Mouse (Mus musculus) lung, embryonic 16.5 days (tissue): Measurements from ENCODE around the gene Esrra. TPM values are rescaled to one million over a fixed set of nuclear protein-coding genes. Genes with fewer than 3 reads are reported as not detected.
A peak's percentile ranks its signal among the peaks of the same experiment; 100 is the strongest.

Experiments used
- ATAC-seq: fragments of 200-750 bp; cut with Nextera tagmentation; 2 replicates; pipeline ENCODE4 v1.8.0; 2017; ENCODE audit warnings: low read depth, mild to moderate bottlenecking, moderate library complexity
- H3K27ac ChIP-seq: fragments of 300-500 bp; sonication (generic); 2 replicates; pipeline ENCODE4 v1.5.1; 2014; ENCODE audit warnings: mild to moderate bottlenecking, control low read depth, low read length
- H3K27me3 ChIP-seq: fragments of 300-500 bp; sonication (generic); 2 replicates; pipeline ENCODE4 v1.6.1; 2014; ENCODE audit warnings: low read depth, low read length, mixed read lengths; ENCODE audit not compliant: control insufficient read depth, insufficient read depth
- H3K36me3 ChIP-seq: fragments of 300-500 bp; sonication (generic); 2 replicates; pipeline ENCODE4 v1.6.1; 2014; ENCODE audit warnings: low read length; ENCODE audit not compliant: control insufficient read depth, insufficient read depth
- H3K4me1 ChIP-seq: fragments of 300-500 bp; sonication (generic); replicated peaks from 2 replicates; pipeline ENCODE4 v1.6.1; 2014; ENCODE audit warnings: low read length, mixed read lengths; ENCODE audit not compliant: control insufficient read depth, insufficient read depth
- H3K4me2 ChIP-seq: fragments of 300-500 bp; sonication (generic); 2 replicates; pipeline ENCODE4 v1.6.1; 2014; ENCODE audit warnings: low read depth, low read length, control low read depth
- H3K4me3 ChIP-seq: fragments of 300-500 bp; sonication (generic); 2 replicates; pipeline ENCODE4 v1.5.1; 2014; ENCODE audit warnings: mild to moderate bottlenecking, low read length, control low read depth
- H3K9ac ChIP-seq: fragments of 300-500 bp; sonication (generic); 2 replicates; pipeline ENCODE4 v1.6.1; 2014; ENCODE audit warnings: low read length, control low read depth
- H3K9me3 ChIP-seq: fragments of 300-500 bp; sonication (generic); 2 replicates; pipeline ENCODE4 v1.6.1; 2016; ENCODE audit warnings: low read length; ENCODE audit not compliant: control insufficient read depth
- WGBS: fragments of 180-500 bp; shearing (Covaris S2); extraction: QIAGEN DNeasy Blood & Tissue Kit; methylation state at CpG from one replicate; pipeline ENCODE4 v1.1.7; 2014; 5-methylcytosine and 5-hydroxymethylcytosine counted together
- polyA plus RNA-seq: library from polyadenylated mRNA; unstranded; fragments of >200 nt; fragmentation: Nextera tagmentation; extraction: Ambion mirVana; gene quantifications from 2 replicates; pipeline ENCODE4 v1.2.1, GENCODE M21; 2015

The Esrra gene
- 8.5 and 9.9 TPM in 2 replicates for polyA plus RNA-seq

DNA sequence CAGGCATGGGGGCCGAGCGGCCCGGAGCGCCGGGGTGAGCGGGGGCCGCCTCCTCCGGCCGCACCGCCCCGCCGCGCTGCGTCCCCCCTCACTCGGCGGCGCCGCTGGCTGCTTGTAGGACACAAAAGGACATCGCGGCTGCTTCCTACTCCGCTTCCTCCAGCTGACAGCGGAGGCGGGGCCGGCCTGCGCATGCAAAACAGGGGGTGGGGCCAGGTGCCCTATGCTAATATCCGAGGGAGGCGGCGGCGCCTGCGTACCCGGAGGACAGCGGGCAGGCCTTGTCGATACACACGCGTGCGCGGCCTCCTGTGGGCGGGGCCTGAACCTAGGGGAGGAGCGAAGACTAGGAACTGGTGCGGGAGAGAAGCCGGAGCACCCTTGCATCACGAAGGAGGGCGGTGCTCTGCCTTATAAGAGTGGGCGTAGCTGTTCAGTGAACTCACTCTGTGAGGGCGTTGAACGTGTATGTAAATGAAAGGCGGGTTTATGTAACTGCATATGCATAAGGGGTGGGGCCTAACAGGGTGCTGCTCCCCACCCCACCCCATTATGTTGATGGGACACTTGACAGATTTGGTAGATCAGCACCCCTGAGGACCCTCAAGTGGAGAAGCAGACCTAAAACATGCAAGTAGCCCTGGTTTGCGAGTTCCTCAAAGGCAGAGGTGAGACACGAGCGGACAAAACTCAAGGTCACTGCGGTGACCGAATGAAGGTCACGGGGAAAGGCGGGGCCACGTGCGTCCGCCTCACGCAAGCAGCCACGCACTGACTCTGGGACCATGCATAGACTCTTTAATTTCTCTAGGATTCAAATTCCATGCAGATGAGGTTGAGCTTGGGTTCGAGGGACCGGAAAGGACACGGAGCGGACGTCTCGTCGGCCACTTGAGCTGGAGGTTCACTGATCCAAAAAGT is at the start of gene Esrra:
TSS of gene Esrra (minus strand) at position 167 of the 921 bp plus-strand sequence.
- H3K36me3 ChIP-seq: no peaks in the 10 kb centered on the region
- H3K9me3 ChIP-seq: no peaks in the 10 kb centered on the region
- peak within 1 kb of the TSS; percentile 97 for H3K4me2 ChIP-seq
- peak within 1 kb of the TSS; percentile 85 for H3K4me3 ChIP-seq
- H3K27me3 ChIP-seq: peaks cover 42% of the 10 kb centered on the region
- H3K27ac ChIP-seq: peak within 1 kb of the TSS; percentile 80
- H3K4me1 ChIP-seq: peaks cover 30% of the 10 kb centered on the region
- ATAC-seq: peak; percentile 95
- under 1% methylated on average over 58 of the region's 66 CpGs for WGBS
- peak within 1 kb of the TSS; percentile 84 for H3K9ac ChIP-seq

DNA sequence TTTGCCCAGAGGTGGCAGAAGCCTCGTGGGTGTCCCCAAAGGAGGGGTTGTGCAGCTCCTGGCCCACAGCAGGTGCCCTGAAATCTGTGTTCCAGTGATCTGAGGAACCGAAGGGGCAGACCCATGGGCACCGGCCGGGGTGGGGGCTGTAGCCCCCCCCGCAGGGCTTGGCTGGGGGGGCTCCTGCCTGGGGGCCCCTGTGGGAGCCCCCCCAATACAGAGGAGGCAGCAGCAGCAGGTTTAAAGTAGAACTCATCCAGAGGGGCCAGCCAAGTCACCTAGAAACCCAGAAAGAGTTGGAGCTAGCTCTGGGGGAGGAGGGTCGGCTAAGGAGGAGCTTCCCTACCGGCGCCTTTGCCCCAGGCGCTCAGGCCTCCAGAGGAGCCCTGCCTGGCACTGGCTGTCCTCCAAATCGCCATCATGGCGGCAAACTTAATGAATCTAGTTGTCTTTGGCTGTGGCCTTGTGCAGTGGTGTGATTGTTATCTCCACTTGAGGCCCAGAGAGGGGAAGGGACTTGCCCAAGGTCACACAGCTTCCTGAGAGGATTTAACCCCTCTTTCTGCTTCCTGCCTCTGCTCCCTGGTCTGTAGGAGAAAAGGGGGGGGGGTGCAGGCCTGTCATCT is 49.0 kb upstream of the Esrra start:
- H3K9ac ChIP-seq: peak overlapping the region; percentile 55

DNA sequence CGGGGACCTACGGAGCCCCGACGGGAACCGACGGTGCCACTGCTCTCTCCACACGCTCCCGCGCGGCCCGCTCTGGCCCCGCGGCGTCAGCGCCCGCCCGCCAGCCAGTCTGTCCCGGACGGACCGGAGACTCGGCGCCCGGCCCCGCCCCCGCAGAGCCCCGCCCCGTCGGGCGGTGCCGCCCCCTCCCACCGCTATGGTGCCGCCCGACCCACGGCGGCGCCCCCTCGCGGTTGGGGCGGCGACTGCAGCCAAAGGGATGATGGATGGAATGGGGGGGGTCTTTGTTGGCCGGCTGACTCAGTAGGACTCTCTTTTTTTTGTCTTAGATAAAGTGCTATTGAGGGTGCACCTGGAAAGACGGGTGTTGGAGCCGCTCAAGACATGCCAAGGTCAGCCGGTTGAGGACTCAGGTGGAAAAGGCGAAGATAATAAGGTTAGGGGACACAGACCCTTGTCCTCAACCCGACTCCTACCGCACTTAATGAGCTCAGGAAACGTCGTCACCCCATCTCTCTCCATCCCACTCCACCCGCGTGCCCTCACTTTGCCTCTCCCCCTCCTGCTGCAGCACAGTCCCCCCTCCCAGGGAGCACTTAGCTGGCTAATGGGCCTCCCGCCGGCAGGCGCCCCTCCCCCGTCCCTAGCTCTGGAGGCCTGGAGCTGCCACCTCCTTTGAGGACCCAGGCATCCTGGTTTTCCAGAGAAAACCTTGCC is 48.2 kb upstream of the Esrra start:
- no peaks in the 10 kb centered on the region for H3K27me3 ChIP-seq
- peak; percentile 82 for ATAC-seq
- peaks cover 13% of the 10 kb centered on the region for H3K36me3 ChIP-seq
- peak overlapping the region; percentile 77 for H3K4me3 ChIP-seq
- H3K9me3 ChIP-seq: no peaks in the 10 kb centered on the region
- 0 out of 2 replicates have a peak overlapping the region, but pooled peaks have one; percentile 43 for H3K27ac ChIP-seq
- WGBS: 1% methylated on average over 52 of the region's 55 CpGs
- H3K9ac ChIP-seq: peak overlapping the region; percentile 87
- peaks cover 24% of the 10 kb centered on the region for H3K4me1 ChIP-seq
- H3K4me2 ChIP-seq: peak overlapping the region; percentile 79

More for the DNA sequence above, 49.0 kb upstream of the Esrra start:
- H3K27ac ChIP-seq: no peak overlapping the region; the same call in 1 of the 2 replicates
- peaks cover 24% of the 10 kb centered on the region for H3K4me1 ChIP-seq
- WGBS: 21% methylated on average over 11 of the region's 11 CpGs
- ATAC-seq: no peak
- H3K9me3 ChIP-seq: no peaks in the 10 kb centered on the region
- H3K36me3 ChIP-seq: peaks cover 8% of the 10 kb centered on the region
- no peak overlapping the region; the same call in 1 of the 2 replicates for H3K4me3 ChIP-seq
- H3K4me2 ChIP-seq: peak overlapping the region; percentile 79
- no peaks in the 10 kb centered on the region for H3K27me3 ChIP-seq

DNA sequence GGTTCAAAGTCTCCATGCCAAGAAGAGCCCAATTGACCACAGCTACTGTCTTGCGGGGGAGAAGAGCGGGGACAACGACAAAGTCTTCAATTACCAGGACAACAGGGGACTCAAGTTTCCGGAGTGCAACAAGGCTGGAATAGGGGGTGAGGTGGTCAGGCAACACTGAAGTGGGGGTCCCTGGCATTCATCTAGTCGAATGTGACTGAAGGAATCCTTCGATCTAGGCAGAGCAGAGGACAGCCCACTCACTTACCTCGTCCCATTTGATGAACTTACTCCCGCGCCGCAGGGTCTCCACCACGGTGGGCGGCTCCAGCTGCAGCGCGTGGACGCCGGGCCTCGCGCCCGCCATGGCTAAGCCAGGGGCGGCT is 47.7 kb upstream of the Esrra start:
- Histone ChIP-seq H3K36me3 (peaks cover 18% of the 10 kb centered on the region), H3K27me3 (no peaks in the 10 kb centered on the region), H3K9me3 (no peaks in the 10 kb centered on the region), H3K4me1 (peaks cover 24% of the 10 kb centered on the region), H3K4me2 (peak overlapping the region; percentile 79), H3K4me3 (peak overlapping the region; percentile 77), H3K27ac (0 out of 2 replicates have a peak overlapping the region, but pooled peaks have one; percentile 43), H3K9ac (peak overlapping the region; percentile 87)
- ATAC-seq: no peak; the same call in 1 of the 2 replicates
- WGBS: 0% methylated on average over 20 of the region's 20 CpGs

DNA sequence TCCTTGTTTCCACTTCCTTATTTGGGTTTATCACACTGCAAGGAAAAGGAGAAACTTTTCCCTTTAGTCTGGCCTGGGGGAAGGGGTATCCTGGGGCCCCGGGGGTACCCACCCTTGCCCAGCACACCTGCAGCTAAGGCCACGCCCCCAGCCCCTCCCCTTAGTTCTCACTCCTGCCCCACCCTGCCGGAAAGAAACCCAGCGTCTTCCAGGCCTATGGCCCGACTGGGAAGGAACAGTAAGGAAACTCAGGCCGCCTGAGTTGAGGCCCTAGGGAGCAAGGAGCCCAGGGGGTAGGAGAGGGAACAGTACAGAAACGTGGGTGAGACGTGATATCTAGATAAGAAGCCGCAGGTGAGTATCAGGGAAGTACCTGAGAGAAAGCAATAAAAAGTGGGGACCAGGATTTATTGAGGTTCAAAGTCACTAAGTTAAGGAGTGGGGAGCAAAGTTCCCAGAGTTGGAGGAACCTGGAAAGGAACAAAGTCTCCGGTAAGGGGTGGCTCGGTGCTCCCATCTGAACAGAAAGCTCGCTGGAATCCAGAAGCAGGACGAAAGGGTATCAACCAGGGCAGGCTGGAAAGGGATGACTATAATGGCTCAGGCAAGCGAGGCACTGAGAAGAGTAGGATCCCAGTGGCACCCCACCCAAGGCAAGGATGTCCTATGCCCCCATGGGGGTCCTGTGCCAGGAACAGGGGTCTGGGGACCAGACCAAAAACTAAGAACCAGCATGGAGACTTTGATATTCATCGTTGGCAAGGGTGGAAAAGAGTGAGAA is 47.1 kb upstream of the Esrra start:
- H3K4me1 ChIP-seq: peaks cover 21% of the 10 kb centered on the region

DNA sequence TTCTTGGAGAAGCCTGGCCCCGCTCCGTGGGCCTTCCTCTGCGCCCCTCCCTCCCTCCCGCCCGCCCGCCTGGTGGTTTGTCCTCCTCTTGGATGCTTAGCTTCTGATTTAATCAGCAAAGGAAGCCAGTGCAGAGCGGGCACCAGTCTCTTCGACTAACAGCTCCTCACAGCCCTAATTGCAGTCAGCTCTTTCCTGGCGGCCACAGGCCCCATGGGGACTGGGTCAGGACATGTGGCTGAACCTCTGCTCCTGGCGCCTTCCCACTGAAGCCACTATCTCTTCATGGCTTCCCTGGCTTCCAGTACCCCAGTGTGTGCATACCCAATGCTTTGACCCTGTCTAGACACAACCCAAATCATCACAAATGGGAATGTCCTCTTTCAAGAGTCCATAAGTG is 34.8 kb upstream of the Esrra start:
- Histone ChIP-seq H3K4me3 (no peak overlapping the region), H3K27me3 (no peaks in the 10 kb centered on the region), H3K36me3 (peaks cover 46% of the 10 kb centered on the region), H3K4me2 (no peak overlapping the region), H3K9ac (no peak overlapping the region), H3K4me1 (peaks cover 14% of the 10 kb centered on the region), H3K9me3 (no peaks in the 10 kb centered on the region), H3K27ac (no peak overlapping the region)
- 87% methylated on average over 10 of the region's 10 CpGs for WGBS
- ATAC-seq: no peak

More for the DNA sequence above, 47.1 kb upstream of the Esrra start:
- peak; percentile 10 for ATAC-seq
- H3K9ac ChIP-seq: peak overlapping the region; percentile 87
- H3K9me3 ChIP-seq: no peaks in the 10 kb centered on the region
- H3K27me3 ChIP-seq: no peaks in the 10 kb centered on the region
- peak overlapping the region; percentile 79 for H3K4me2 ChIP-seq
- 5% methylated on average over 15 of the region's 15 CpGs for WGBS
- H3K4me3 ChIP-seq: peak overlapping the region; percentile 77
- H3K36me3 ChIP-seq: peaks cover 20% of the 10 kb centered on the region
- H3K27ac ChIP-seq: peak overlapping the region; percentile 30; the same call in 1 of the 2 replicates

DNA sequence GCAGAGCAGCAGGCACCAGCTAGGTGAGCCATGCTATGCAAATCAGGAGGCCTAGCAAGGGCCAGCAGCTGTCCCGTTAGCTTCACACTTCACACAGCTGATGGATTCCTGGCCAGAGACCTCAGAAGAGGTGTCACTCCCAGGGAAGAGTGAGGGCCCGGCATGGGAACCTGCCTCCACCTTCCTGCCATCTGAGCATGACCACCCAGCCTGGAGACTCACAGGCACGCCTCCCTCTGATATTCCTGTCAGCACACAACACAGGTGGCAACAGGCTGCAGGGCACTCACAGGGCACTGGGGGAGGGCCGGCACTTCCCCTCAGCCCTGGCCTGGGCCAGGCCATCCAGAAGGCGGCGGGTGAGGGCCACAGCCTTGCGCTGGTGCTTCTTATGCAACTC is 33.8 kb upstream of the Esrra start:
- peaks cover 46% of the 10 kb centered on the region for H3K36me3 ChIP-seq
- no peak overlapping the region for H3K4me3 ChIP-seq
- peaks cover 14% of the 10 kb centered on the region for H3K4me1 ChIP-seq
- H3K27me3 ChIP-seq: no peaks in the 10 kb centered on the region
- 69% methylated on average over 7 of the region's 7 CpGs for whole genome bisulfite sequencing
- no peak overlapping the region for H3K27ac ChIP-seq
- no peak for ATAC-seq
- H3K9me3 ChIP-seq: no peaks in the 10 kb centered on the region
- no peak overlapping the region for H3K4me2 ChIP-seq
- H3K9ac ChIP-seq: no peak overlapping the region

DNA sequence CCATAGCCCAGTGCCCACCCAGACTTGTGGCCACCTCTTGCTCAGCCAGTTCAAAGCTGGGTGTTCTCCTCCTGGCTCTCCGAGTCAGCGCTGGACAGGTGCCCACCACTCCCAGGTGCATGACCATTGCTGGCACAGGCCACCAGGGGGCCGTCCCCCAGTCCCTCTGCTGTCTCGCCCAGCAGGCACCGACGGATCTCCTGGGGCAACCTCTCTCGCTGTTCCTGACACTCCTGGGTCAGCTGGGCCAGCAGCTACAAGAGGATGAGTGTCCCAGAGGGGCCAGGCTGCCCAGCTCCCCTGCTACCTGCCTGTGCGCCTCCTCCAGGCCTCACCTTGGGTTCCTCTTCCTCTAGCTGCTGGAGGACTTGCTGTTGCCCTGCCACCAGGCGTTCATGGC is 32.4 kb upstream of the Esrra start:
- no peak overlapping the region for H3K4me3 ChIP-seq
- WGBS: 48% methylated on average over 9 of the region's 9 CpGs
- no peak for ATAC-seq
- H3K4me2 ChIP-seq: no peak overlapping the region
- no peaks in the 10 kb centered on the region for H3K9me3 ChIP-seq
- no peak overlapping the region for H3K27ac ChIP-seq
- no peaks in the 10 kb centered on the region for H3K27me3 ChIP-seq
- peaks cover 34% of the 10 kb centered on the region for H3K36me3 ChIP-seq
- H3K9ac ChIP-seq: no peak overlapping the region
- peaks cover 21% of the 10 kb centered on the region for H3K4me1 ChIP-seq
